In genomic region chr4:134012858-134013528, GRCm38 (mm10) we compare ENCODE assay signal across 11 mouse cellular contexts. TPM values are rescaled to one million over a fixed set of nuclear protein-coding genes. Genes with fewer than 3 reads are reported as not detected.
A peak's percentile ranks its signal among the peaks of the same experiment; 100 is the strongest.
DNase-seq lines count a peak whose midpoint lies in the region; ATAC-seq lines count a peak whose summit lies in the region.
"Had no signal": no experiment of that assay in that cellular context is flagged by ENCODE, and none has a peak within 500 bp of the region (broad histone marks: within the 10 kb centered on the region; RNA-seq: fewer than 3 reads in every experiment).

No protein-coding gene starts in this region.

- peak; percentile 30 to 41 for DNase-seq in heart, adult 18-20 months
- DNase-seq in heart, adult 11 months = no peak
- peak; percentile 20 for DNase-seq in 3T3-L1 (ENCODE audit: low read depth, low spot score)
- DNase-seq in ZHBTc4 (ENCODE audit: low read depth, low spot score) = peak; percentile 72
- peak; percentile 61 for DNase-seq in limb, embryonic 11.5 days (ENCODE audit: low spot score)
- DNase-seq in right cerebral cortex, postnatal 4 days = no peak
- DNase-seq in left cerebral cortex, postnatal 10 days (ENCODE audit: extremely low spot score in 1 of 2, low spot score in 2 of 2) = no peak
- DNase-seq in hindbrain, embryonic 14.5 days (ENCODE audit: low spot score) = no peak

- ATAC-seq in limb, embryonic 11.5 days (ENCODE audit: insufficient number of reproducible peaks, low FRiP score, low TSS enrichment, low read depth) = no peak
- no peak for ATAC-seq in hindbrain, embryonic 14.5 days (ENCODE audit: low FRiP score)

- no peak overlapping the region for H3K9ac ChIP-seq in limb, embryonic 11.5 days (ENCODE audit: low read length)
- no peak overlapping the region for H3K9ac ChIP-seq in hindbrain, embryonic 14.5 days
- H3K9ac ChIP-seq: embryonic facial prominence, embryonic 13.5 days had no signal

- no peak overlapping the region for H3K27ac ChIP-seq in limb, embryonic 11.5 days (replicated peaks; ENCODE audit: low read depth, low read length)
- no peak overlapping the region for H3K27ac ChIP-seq in hindbrain, embryonic 14.5 days
- H3K27ac ChIP-seq: embryonic facial prominence, embryonic 13.5 days had no signal

- no peak overlapping the region for H3K4me3 ChIP-seq in limb, embryonic 11.5 days (ENCODE audit: low read depth, low read length)
- H3K4me3 ChIP-seq in hindbrain, embryonic 14.5 days (replicated peaks; ENCODE audit: low read length) = no peak overlapping the region
- H3K4me3 ChIP-seq: embryonic facial prominence, embryonic 13.5 days had no signal

- H3K4me1 ChIP-seq in limb, embryonic 11.5 days (ENCODE audit: control insufficient read depth, insufficient read depth, low read length) = peaks cover 31% of the 10 kb centered on the region
- H3K4me1 ChIP-seq in hindbrain, embryonic 14.5 days (replicated peaks; ENCODE audit: control insufficient read depth, insufficient read depth, low read length) = peaks cover 17% of the 10 kb centered on the region

- whole genome bisulfite sequencing in limb, embryonic 11.5 days = 49% methylated on average over 12 of the region's 12 CpGs
- 50% methylated on average over 12 of the region's 12 CpGs for WGBS in hindbrain, embryonic 14.5 days

- no peaks in the 10 kb centered on the region for H3K9me3 ChIP-seq in limb, embryonic 11.5 days (ENCODE audit: control insufficient read depth, low read length)
- H3K9me3 ChIP-seq in hindbrain, embryonic 14.5 days (ENCODE audit: control insufficient read depth, low read length) = no peaks in the 10 kb centered on the region
- H3K9me3 ChIP-seq: embryonic facial prominence, embryonic 13.5 days had no signal

- no peak overlapping the region for H3K4me2 ChIP-seq in limb, embryonic 11.5 days (ENCODE audit: low read depth, severe bottlenecking)
- H3K4me2 ChIP-seq in hindbrain, embryonic 14.5 days (replicated peaks) = no peak overlapping the region
- H3K4me2 ChIP-seq: embryonic facial prominence, embryonic 13.5 days had no signal

- no peaks in the 10 kb centered on the region for H3K27me3 ChIP-seq in limb, embryonic 11.5 days (ENCODE audit: control insufficient read depth, insufficient read depth, low read length)
- H3K27me3 ChIP-seq in hindbrain, embryonic 14.5 days (ENCODE audit: control insufficient read depth, insufficient read depth, low read length) = peaks cover 15% of the 10 kb centered on the region

- no peaks in the 10 kb centered on the region for H3K36me3 ChIP-seq in limb, embryonic 11.5 days (ENCODE audit: control insufficient read depth, insufficient read depth, low read length)
- H3K36me3 ChIP-seq in hindbrain, embryonic 14.5 days (replicated peaks; ENCODE audit: control insufficient read depth, insufficient read depth) = no peaks in the 10 kb centered on the region
- H3K36me3 ChIP-seq: embryonic facial prominence, embryonic 13.5 days had no signal

- intact Hi-C loops in left cerebral cortex, postnatal 10 days (cut with DNase I) = no loop called here

RNA-seq across cellular contexts. Expression of gene Lin28a, which starts 5.6 kb away (rescaled TPM):
- not detected for total RNA-seq in heart, adult 18-20 months (2021)
- 1.4 and 2.3 TPM in 2 replicates for polyA plus RNA-seq in limb, embryonic 11.5 days (2014; fragmentation: Nextera tagmentation; extraction: Ambion mirVana)
- total RNA-seq in left cerebral cortex, postnatal 10 days (2021) = not detected
- polyA plus RNA-seq in hindbrain, embryonic 14.5 days (2014; fragmentation: Nextera tagmentation; extraction: Ambion mirVana) = 0.13 and 0.27 TPM in 2 replicates
- total RNA-seq: heart, postnatal 36 days had no signal
- polyA plus RNA-seq: embryonic facial prominence, embryonic 13.5 days; lung, embryonic 16.5 days had no signal

RNA-seq across cellular contexts. Expression of gene Dhdds, which starts 12.3 kb away (rescaled TPM):
- total RNA-seq in heart, adult 18-20 months (2021) = 10 to 100 TPM; 29.9 to 31.9 TPM
- polyA plus RNA-seq in limb, embryonic 11.5 days (2014; fragmentation: Nextera tagmentation; extraction: Ambion mirVana) = 41.9 and 43.4 TPM in 2 replicates
- total RNA-seq in left cerebral cortex, postnatal 10 days (2021) = 10 to 100 TPM; 57.1 to 61.4 TPM
- 49.3 and 49.6 TPM in 2 replicates for polyA plus RNA-seq in hindbrain, embryonic 14.5 days (2014; fragmentation: Nextera tagmentation; extraction: Ambion mirVana)

RNA-seq across cellular contexts. Expression of gene Zfp683, which starts 40.6 kb away (rescaled TPM):
- total RNA-seq in heart, adult 18-20 months (2021) = not detected
- not detected in 2 replicates for polyA plus RNA-seq in limb, embryonic 11.5 days (2014; fragmentation: Nextera tagmentation; extraction: Ambion mirVana)
- total RNA-seq in left cerebral cortex, postnatal 10 days (2021) = not detected
- polyA plus RNA-seq in hindbrain, embryonic 14.5 days (2014; fragmentation: Nextera tagmentation; extraction: Ambion mirVana) = not detected in 2 replicates
- total RNA-seq: heart, postnatal 36 days had no signal
- polyA plus RNA-seq: embryonic facial prominence, embryonic 13.5 days; lung, embryonic 16.5 days had no signal

RNA-seq across cellular contexts. Expression of gene Hmgn2, which starts 44.5 kb away (rescaled TPM):
- 100 to 1,000 TPM; 106 to 113 TPM for total RNA-seq in heart, adult 18-20 months (2021)
- polyA plus RNA-seq in limb, embryonic 11.5 days (2014; fragmentation: Nextera tagmentation; extraction: Ambion mirVana) = 3,322 and 3,460 TPM in 2 replicates
- 100 to 1,000 TPM; 181 to 183 TPM for total RNA-seq in left cerebral cortex, postnatal 10 days (2021)
- 1,104 and 1,147 TPM in 2 replicates for polyA plus RNA-seq in hindbrain, embryonic 14.5 days (2014; fragmentation: Nextera tagmentation; extraction: Ambion mirVana)

RNA-seq across cellular contexts. Expression of gene Crybg2, which starts 47.6 kb away (rescaled TPM):
- total RNA-seq in heart, adult 18-20 months (2021) = under 1 TPM in 1 of 2 experiments, not detected in 1; 0.08 TPM
- 3.7 and 4.4 TPM in 2 replicates for polyA plus RNA-seq in limb, embryonic 11.5 days (2014; fragmentation: Nextera tagmentation; extraction: Ambion mirVana)
- total RNA-seq in left cerebral cortex, postnatal 10 days (2021) = 1 to 10 TPM; 2.9 to 3.5 TPM
- 3.0 and 4.7 TPM in 2 replicates for polyA plus RNA-seq in hindbrain, embryonic 14.5 days (2014; fragmentation: Nextera tagmentation; extraction: Ambion mirVana)
- total RNA-seq: heart, postnatal 36 days had no signal

Comparison
In these comparisons a context has a peak if more than half of its experiments do, and no peak if none do; other contexts are left out.
1. DNase-seq: peak in heart, adult 18-20 months (2 of 2), 3T3-L1 (single experiment), ZHBTc4 (single experiment) and limb, embryonic 11.5 days (single experiment); none in heart, adult 11 months (single experiment), right cerebral cortex, postnatal 4 days (single experiment), left cerebral cortex, postnatal 10 days (0 of 2) and hindbrain, embryonic 14.5 days (single experiment).